Mouse (Mus musculus): Measurements from ENCODE around the gene Mfsd6.

DNA sequence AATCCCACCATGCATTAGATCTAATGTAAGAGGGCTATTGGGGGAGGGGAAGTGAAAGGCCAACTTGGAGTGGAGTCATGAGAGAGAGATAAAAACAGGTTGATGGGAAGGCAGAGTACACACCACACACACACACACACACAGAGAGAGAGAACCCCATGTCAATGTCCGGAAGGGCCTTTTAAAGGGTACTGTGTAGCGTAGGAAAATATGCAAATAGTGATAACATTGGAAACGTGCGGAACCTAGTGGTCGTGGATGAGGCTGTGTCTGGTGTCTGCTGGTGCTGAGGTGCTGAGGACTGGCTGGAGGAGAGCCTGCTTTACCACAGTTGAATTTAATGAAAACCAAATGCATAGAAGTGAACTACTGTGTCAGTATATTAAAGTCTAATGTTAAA lies 15.3 kb upstream of the Mfsd6 start:
- TF ChIP-seq CTCF (IDR thresholded peaks at IDR 0.05; ENCODE audit: extremely low read depth, insufficient read depth, insufficient read length, insufficient replicate concordance) (no peak), POLR2A (IDR thresholded peaks at IDR 0.05; ENCODE audit: low read depth, low read length) (no peak)
